Mouse (Mus musculus) midbrain, postnatal 0 days (tissue): Measurements from ENCODE around the gene Adk. TPM values are rescaled to one million over a fixed set of nuclear protein-coding genes. Genes with fewer than 3 reads are reported as not detected.

ENCODE experiments used
- ATAC-seq: fragments of 200-750 bp; cut with Nextera tagmentation; 2 replicates; pipeline ENCODE4 v1.8.0; 2017; ENCODE audit warnings: moderate number of reproducible peaks, mild to moderate bottlenecking, moderate TSS enrichment, moderate library complexity; ENCODE audit not compliant: low FRiP score
- DNase-seq: peaks from one replicate; pipeline ENCODE4 v3.0.0-alpha.2; 2015; ENCODE audit warnings: low spot score
- H3K27ac ChIP-seq: fragments of 300-500 bp; sonication (generic); 2 replicates; pipeline ENCODE4 v1.5.1; 2014; ENCODE audit warnings: low read depth, mild to moderate bottlenecking, low read length, mixed read lengths
- H3K27me3 ChIP-seq: fragments of 300-500 bp; sonication (generic); 2 replicates; pipeline ENCODE4 v1.6.1; 2014; ENCODE audit warnings: low read length, control low read depth, mixed read lengths; ENCODE audit not compliant: insufficient read depth
- H3K36me3 ChIP-seq: fragments of 300-500 bp; sonication (generic); 2 replicates; pipeline ENCODE4 v1.6.1; 2014; ENCODE audit warnings: low read length, control low read depth, mixed read lengths; ENCODE audit not compliant: insufficient read depth
- H3K4me1 ChIP-seq: fragments of 300-500 bp; sonication (generic); 2 replicates; pipeline ENCODE4 v1.6.1; 2014; ENCODE audit warnings: mild to moderate bottlenecking, control low read depth, antibody characterized with exemption, low read length, mixed read lengths; ENCODE audit not compliant: insufficient read depth
- H3K4me2 ChIP-seq: fragments of 300-500 bp; sonication (generic); 2 replicates; pipeline ENCODE4 v1.6.1; 2014; ENCODE audit warnings: low read depth, mild to moderate bottlenecking, low read length, mixed read lengths; ENCODE audit not compliant: poor library complexity, severe bottlenecking
- H3K4me3 ChIP-seq: fragments of 300-500 bp; sonication (generic); 2 replicates; pipeline ENCODE4 v1.5.1; 2014; ENCODE audit warnings: low read depth, mild to moderate bottlenecking, low read length, moderate library complexity
- H3K9ac ChIP-seq: fragments of 300-500 bp; sonication (generic); replicated peaks from 2 replicates; pipeline ENCODE4 v1.6.1; 2014; ENCODE audit warnings: mild to moderate bottlenecking, low read length, moderate library complexity, mixed read lengths; ENCODE audit not compliant: poor library complexity, severe bottlenecking
- H3K9me3 ChIP-seq: fragments of 300-500 bp; sonication (generic); 2 replicates; pipeline ENCODE4 v1.6.1; 2016; ENCODE audit warnings: low read length, control low read depth
- CTCF ChIP-seq: IDR thresholded peaks from 2 replicates; pipeline ENCODE4 v1.5.1; 2016; ENCODE audit warnings: antibody characterized with exemption, mild to moderate bottlenecking
- WGBS: fragments of 180-500 bp; shearing (Covaris S2); extraction: QIAGEN DNeasy Blood & Tissue Kit; methylation state at CpG from one replicate; pipeline ENCODE4 v1.1.7; 2014; 5-methylcytosine and 5-hydroxymethylcytosine counted together
- polyA plus RNA-seq: library from polyadenylated mRNA; unstranded; fragments of >200 nt; fragmentation: Nextera tagmentation; extraction: Ambion mirVana; gene quantifications from 2 replicates; pipeline ENCODE4 v1.2.1, GENCODE M21; 2015
- total RNA-seq: library from RNA; depleted of rRNA; stranded (reverse); fragments of >200 nt; gene quantifications from 2 replicates; pipeline ENCODE4 v1.2.3, GENCODE M21; 2014

Gene Adk
- total and polyA plus RNA-seq, 2 experiments from 2014 or later = 25.3 to 50.6 TPM

DNA sequence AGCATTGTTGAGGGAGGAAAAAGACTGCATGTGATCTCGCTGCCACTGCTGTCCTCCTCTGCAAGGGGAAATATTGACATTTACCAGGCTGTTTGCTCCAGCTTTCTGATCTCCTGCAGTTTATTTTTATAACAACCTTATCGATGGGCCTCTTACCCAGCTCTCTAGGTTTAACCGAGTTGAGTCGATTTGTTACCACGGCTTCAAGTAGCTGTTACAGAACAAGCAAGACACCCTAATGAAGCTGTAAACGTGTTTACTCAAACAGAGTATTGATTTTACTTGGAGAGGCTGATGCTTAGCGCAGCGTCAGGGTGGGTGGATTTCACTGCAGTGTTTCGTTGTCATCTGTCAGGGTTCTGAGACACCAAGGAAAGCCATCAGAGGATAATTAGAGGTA lies 382.3 kb downstream of the Adk start:
- Histone ChIP-seq H3K9ac (no peak overlapping the region), H3K27ac (no peak overlapping the region), H3K27me3 (no peaks in the 10 kb centered on the region), H3K36me3 (no peaks in the 10 kb centered on the region), H3K4me2 (no peak overlapping the region), H3K9me3 (no peaks in the 10 kb centered on the region), H3K4me3 (no peak overlapping the region), H3K4me1 (no peaks in the 10 kb centered on the region)
- DNase-seq = no peak
- ATAC-seq = no peak
- no peak for TF ChIP-seq CTCF
- 57% methylated on average over 9 of the region's 9 CpGs for WGBS

DNA sequence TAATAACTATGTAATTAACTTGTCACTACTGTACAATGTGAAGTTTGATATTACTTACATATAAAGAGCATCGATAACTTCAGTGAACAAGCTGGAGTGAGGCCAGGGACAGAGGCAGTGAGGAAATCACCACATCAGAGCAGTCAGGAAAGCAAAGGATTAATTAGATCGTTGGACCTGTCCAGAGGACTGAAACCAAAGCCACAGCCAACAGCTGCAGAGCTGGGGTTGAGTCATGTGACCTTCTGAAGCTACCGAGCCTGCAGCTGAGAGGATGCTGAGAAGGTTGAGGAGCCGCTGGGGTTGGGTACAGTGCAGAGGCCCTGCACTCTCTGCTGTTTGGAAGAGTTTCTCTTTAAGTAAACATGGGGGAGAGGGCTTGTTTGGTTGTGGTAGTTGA lies 387.4 kb downstream of the Adk start:
- no peaks in the 10 kb centered on the region for H3K9me3 ChIP-seq
- no peak overlapping the region for H3K9ac ChIP-seq
- 38% methylated on average over 4 of the region's 4 CpGs for WGBS
- H3K27me3 ChIP-seq = no peaks in the 10 kb centered on the region
- no peak overlapping the region for H3K27ac ChIP-seq
- no peak for TF ChIP-seq CTCF
- no peaks in the 10 kb centered on the region for H3K36me3 ChIP-seq
- H3K4me2 ChIP-seq = no peak overlapping the region
- ATAC-seq = no peak
- DNase-seq = no peak
- no peak overlapping the region for H3K4me3 ChIP-seq
- H3K4me1 ChIP-seq = no peaks in the 10 kb centered on the region

DNA sequence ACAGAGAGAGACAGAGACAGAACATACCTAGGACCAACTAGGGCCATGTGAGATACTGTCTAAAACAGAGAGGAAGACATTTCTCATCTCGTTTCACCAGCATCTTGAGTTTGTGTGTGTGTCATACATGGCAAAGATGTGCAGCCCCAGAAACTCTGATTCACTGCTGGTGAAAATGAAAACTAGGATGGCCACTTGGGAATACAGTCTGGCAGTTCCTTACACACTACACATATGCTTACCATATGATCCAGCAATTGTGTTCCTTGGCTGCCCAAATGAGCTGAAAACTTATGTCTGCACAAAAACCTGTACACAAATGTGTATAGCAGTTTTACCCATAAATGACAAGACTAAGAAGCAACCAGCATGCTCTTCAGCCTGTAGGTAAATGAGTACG lies 388.2 kb downstream of the Adk start:
- Histone ChIP-seq H3K4me1 (no peaks in the 10 kb centered on the region), H3K27me3 (no peaks in the 10 kb centered on the region), H3K36me3 (no peaks in the 10 kb centered on the region), H3K9ac (no peak overlapping the region), H3K4me3 (no peak overlapping the region), H3K9me3 (no peaks in the 10 kb centered on the region), H3K4me2 (no peak overlapping the region), H3K27ac (no peak overlapping the region)
- 93% methylated on average over 2 of the region's 2 CpGs for WGBS
- DNase-seq = no peak
- ATAC-seq = no peak
- no peak for TF ChIP-seq CTCF

DNA sequence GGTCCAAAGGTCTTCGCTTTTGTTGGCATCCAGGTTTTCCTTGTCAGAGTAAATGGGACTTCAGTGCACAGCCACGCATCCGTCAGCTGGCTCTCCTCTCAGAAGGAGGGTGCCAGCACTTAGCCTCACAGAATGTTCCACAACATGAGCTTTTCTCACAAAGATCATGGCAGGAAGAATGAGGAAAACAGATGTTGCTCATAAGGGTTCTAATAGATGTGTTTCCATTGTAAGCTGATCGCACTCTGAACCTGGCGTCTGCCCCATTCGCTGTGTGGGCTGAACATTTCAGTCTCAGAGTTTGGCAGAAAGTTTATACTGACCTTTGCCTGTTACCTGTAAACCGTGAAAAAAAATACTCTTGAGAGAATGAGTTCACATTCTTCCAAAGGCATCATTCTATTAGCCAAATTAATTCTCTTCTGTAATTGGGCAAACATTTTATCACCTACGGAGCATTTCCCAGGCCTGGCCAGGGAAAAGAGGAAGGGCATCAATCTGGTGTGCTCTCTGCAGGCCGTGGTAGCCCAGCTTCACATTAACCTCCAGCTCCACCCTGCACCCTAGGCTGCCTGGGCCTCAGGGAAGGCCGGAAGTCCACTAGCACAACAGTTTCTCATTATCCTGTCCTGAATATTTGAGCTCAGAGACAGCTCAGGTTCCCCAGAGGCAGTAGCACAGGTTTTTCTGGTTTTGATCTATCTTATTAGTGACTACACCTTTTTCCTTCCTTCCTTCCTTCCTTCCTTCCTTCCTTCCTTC lies 389.6 kb downstream of the Adk start:
- 83% methylated on average over 10 of the region's 10 CpGs for WGBS
- H3K4me2 ChIP-seq = no peak overlapping the region
- DNase-seq (no peak), ATAC-seq (no peak)
- H3K27me3 ChIP-seq = no peaks in the 10 kb centered on the region
- no peaks in the 10 kb centered on the region for H3K36me3 ChIP-seq
- no peak overlapping the region for H3K4me3 ChIP-seq
- no peak overlapping the region for H3K27ac ChIP-seq
- no peaks in the 10 kb centered on the region for H3K4me1 ChIP-seq
- no peak for TF ChIP-seq CTCF
- no peak overlapping the region for H3K9ac ChIP-seq
- no peaks in the 10 kb centered on the region for H3K9me3 ChIP-seq

DNA sequence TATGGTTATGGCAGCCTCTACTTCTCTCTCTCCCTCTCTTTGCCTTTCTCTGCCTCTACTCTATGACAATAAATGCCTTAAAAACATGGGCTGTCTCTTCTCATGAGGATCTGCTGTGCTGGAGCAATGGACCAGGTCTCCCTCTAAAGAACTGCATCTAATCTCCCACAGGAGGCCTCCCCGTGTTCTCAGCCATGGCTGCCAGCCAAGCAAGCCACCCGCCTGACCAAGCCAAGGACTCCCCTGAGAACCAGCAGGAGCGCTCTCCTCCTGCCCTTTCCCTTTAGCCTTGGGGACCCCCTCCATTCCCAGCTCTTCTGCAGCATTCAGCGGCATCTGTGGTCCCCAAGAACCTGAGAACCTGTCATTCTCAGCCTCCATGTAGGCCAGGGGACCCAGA lies 400.2 kb downstream of the Adk start:
- Histone ChIP-seq H3K4me2 (no peak overlapping the region), H3K4me3 (no peak overlapping the region), H3K36me3 (no peaks in the 10 kb centered on the region), H3K9me3 (no peaks in the 10 kb centered on the region), H3K27me3 (no peaks in the 10 kb centered on the region), H3K27ac (no peak overlapping the region), H3K9ac (no peak overlapping the region), H3K4me1 (no peaks in the 10 kb centered on the region)
- WGBS = 58% methylated on average over 4 of the region's 4 CpGs
- ATAC-seq = no peak
- no peak for TF ChIP-seq CTCF
- no peak for DNase-seq

DNA sequence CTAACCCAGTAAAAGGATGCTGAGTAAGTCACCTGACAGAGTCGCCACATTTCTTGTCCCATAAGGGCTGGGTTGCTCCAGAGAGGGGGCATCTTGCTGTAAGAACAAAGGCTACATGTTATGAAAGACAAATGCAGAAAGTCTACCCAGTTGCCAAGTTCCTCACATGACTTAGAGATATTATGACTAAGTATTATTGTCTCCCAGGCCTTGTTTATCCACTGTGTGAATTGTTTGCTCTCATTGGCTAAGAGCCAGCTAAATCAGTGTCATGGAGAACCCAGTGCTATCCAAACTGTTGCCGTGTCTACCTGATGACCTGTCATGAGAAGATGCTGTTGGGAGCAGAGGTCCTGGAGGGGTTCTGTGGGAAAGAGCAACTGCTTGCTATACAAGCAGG lies 401.5 kb downstream of the Adk start:
- Histone ChIP-seq H3K9me3 (no peaks in the 10 kb centered on the region), H3K27ac (no peak overlapping the region), H3K27me3 (no peaks in the 10 kb centered on the region), H3K4me3 (no peak overlapping the region), H3K36me3 (no peaks in the 10 kb centered on the region), H3K4me2 (no peak overlapping the region), H3K4me1 (no peaks in the 10 kb centered on the region), H3K9ac (no peak overlapping the region)
- ATAC-seq = no peak
- 88% methylated on average over 2 of the region's 2 CpGs for WGBS
- no peak for DNase-seq
- no peak for TF ChIP-seq CTCF
